Mouse (Mus musculus): ENCODE results near the gene Spata48.

DNA sequence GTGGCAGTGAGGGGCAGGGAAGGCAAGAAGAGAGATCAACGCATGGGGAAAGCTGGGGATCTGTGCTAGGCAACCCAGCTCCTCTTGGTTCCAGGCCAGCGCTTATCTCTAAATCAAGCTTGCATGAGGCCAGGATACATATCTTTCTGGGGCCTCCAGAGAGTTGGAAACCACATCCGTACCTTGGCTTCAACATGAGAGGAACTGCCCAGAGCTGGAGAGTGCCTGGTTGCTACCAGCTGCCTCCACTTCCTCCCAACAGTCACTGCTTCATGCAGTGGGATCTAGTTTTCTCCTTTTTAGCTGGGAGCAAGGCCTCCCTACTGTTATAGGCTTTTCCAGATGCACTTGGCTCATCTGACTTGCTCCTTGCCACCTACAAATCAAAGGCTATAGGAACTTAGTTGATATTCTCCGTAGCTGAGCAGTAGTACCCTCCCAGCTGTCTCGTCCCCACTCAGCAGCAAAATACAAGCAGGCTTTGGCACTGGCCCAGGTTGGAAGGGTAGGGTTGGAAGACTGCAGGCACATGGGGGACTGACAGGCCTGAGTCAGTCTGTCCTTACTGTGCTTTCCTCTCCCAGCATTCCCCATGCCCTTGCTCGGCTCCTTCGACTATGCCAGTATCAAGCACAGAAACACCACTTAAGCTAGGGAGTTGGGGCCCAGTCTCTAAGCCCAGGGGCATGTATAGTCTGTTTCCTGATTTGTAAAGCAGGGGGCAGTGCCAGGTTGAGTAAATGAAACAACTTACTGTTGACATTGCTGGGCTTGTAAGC, 102.6 kb downstream of the Spata48 start:
- TF ChIP-seq CTCF (conservative IDR thresholded peaks at IDR 0.05; ENCODE audit: insufficient read depth, insufficient read length, low read depth, low read length) (no peak), POLR2A (IDR thresholded peaks at IDR 0.05; ENCODE audit: low read depth, low read length) (no peak)
